Mouse (Mus musculus) heart, adult 2 months (tissue): ENCODE measurements around the gene Tnnt1.

Source experiments
- CTCF ChIP-seq: fragments of 200-600 bp; IDR thresholded peaks from 2 replicates; pipeline ENCODE4 v1.8.1; 2022; ENCODE audit warnings: antibody characterized with exemption, mild to moderate bottlenecking, moderate library complexity
- EP300 ChIP-seq: fragments of 200-500 bp; IDR thresholded peaks from 2 replicates; pipeline ENCODE4 v1.6.1; 2011; ENCODE audit warnings: low read depth, low read length, control low read depth; ENCODE audit not compliant: insufficient read depth
- POLR2A ChIP-seq: fragments of 200-500 bp; IDR thresholded peaks from 2 replicates; pipeline ENCODE4 v1.6.1; 2011; ENCODE audit warnings: mild to moderate bottlenecking, low read depth, low read length, control low read depth; ENCODE audit not compliant: insufficient read depth

- no peak for TF ChIP-seq POLR2A
- no peak; the same call in 1 of the 2 replicates for TF ChIP-seq CTCF
- TF ChIP-seq EP300: 0 out of 2 replicates have a peak, but pooled peaks have one; percentile 20
Measured at GRCm38 (mm10) chr7:4513236-4513635, 2.9 kb downstream of the Tnnt1 start.
